Mouse (Mus musculus): Measurements from ENCODE around the gene Papolb. TPM values are rescaled to one million over a fixed set of nuclear protein-coding genes. Genes with fewer than 3 reads are reported as not detected.

Papolb gene
- total and polyA plus RNA-seq, 2 experiments from 2014 or later = 0.14 to 0.66 TPM

DNA sequence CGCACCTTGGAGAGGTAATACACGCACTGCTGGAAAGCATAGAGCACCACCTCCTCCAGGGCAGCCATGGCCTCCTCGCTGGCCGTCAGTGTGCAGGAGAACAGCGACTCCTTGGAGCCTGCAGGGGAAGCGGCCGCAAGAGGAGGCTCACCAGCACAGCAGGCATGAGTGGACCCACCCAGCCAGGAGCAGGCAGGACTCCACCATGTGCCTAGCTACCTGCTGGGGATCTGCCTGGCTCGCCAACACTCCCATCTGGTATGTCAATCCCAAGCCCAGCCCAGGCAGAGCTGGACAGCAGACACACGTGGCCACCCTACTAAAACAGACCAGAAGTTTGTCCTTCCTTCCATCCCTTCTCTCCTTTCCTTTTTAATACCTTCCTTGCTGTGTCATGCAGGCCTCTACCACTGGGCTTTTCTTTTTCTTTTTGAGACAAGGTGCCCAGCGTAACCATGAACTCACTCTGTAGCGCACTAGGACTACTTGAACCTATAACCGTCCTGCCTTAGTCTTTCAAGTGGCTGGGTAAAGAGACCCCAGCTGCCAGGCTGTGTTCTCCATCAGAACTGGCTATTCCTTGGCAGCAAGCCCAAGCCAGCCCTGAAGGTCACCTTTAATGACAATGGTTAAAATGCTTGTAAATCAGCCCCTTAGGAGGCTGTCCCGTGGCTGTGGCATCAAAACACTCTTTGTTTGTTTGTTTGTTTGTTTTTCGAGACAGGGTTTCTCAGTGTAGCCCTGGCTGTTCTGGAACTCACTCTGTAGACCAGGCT is 34.4 kb downstream of the Papolb start:
- DNase-seq (ENCODE audit: low spot score) = peak; percentile 40
- Histone ChIP-seq H3K4me3 (ENCODE audit: low read depth, low read length) (no peak overlapping the region), H3K36me3 (ENCODE audit: insufficient read depth, low read length) (peaks cover 24% of the 10 kb centered on the region; the same call in 1 of the 2 replicates), H3K27me3 (ENCODE audit: insufficient read depth, low read length) (no peaks in the 10 kb centered on the region), H3K9ac (replicated peaks; ENCODE audit: low read length, poor library complexity, severe bottlenecking) (no peak overlapping the region), H3K4me2 (ENCODE audit: low read depth, low read length, poor library complexity, severe bottlenecking) (no peak overlapping the region), H3K9me3 (ENCODE audit: low read length) (no peaks in the 10 kb centered on the region), H3K27ac (ENCODE audit: low read depth, low read length) (no peak overlapping the region), H3K4me1 (ENCODE audit: insufficient read depth, low read length) (no peaks in the 10 kb centered on the region)
- no peak for ATAC-seq (ENCODE audit: low FRiP score)
- WGBS = 63% methylated on average over 14 of the region's 14 CpGs
- TF ChIP-seq CTCF (IDR thresholded peaks at IDR 0.05) = no peak

DNA sequence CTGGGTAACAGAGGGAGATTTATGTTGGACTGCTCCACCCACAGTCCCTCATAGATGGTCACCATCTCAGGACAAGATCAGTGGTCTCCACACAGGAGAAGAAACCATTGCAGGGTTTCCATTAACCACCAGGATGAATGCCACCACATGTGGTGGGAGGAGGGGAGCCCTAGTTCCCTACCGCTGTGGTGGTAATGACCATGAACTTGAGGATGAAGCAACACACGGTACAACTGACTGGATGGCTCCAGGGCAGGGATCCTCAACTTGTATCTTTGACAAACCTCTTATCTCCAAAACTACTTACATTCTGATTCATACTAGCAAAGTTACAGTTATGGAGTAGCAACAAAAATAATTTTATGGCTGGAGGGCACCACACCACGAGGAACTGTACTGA is 36.6 kb downstream of the Papolb start:
- Histone ChIP-seq H3K4me1 (ENCODE audit: insufficient read depth, low read length) (no peaks in the 10 kb centered on the region), H3K9ac (replicated peaks; ENCODE audit: low read length, poor library complexity, severe bottlenecking) (no peak overlapping the region), H3K27ac (ENCODE audit: low read depth, low read length) (no peak overlapping the region), H3K4me2 (ENCODE audit: low read depth, low read length, poor library complexity, severe bottlenecking) (no peak overlapping the region), H3K9me3 (ENCODE audit: low read length) (no peaks in the 10 kb centered on the region), H3K36me3 (ENCODE audit: insufficient read depth, low read length) (peaks cover 24% of the 10 kb centered on the region; the same call in 1 of the 2 replicates), H3K27me3 (ENCODE audit: insufficient read depth, low read length) (no peaks in the 10 kb centered on the region), H3K4me3 (ENCODE audit: low read depth, low read length) (no peak overlapping the region)
- DNase-seq (ENCODE audit: low spot score) (no peak), ATAC-seq (ENCODE audit: low FRiP score) (no peak)
- TF ChIP-seq CTCF (IDR thresholded peaks at IDR 0.05) = no peak
- WGBS = 78% methylated on average over 3 of the region's 3 CpGs

DNA sequence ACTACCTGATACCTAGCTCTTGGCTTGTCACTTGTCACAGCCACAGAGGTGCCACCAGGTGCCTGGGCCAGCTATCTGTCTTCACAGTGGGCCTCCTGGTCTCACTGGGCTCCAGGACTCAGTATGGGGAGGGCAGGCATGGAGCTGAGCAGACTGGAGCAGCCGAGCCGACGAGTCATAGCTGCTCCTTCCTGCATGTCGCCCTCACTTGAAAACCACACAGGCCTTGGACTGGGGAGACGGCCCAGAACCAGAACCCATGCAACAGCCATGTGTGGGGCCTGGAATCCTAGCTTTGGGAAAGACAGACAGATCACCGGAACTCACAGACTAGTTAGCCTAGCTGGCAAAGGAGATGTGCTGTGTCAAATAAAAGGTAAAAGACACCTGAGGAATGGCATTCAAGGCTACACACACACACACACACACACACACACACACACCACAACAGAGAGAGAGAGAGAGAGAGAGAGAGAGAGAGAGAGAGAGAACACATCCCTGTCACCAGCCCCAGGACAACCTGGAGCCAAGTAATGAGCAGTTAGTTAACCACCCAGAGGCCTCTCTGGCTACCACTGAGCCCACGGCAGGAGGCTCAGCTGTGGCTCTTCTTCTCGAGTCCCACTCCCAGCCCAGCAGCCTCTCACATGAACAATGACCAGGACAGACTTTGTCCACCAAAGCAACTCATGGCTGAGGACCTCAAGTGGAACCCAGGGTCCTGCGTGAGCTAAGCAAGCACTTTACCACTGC is 39.7 kb downstream of the Papolb start:
- no peak overlapping the region for H3K9ac ChIP-seq (replicated peaks; ENCODE audit: low read length, poor library complexity, severe bottlenecking)
- 75% methylated on average over 9 of the region's 9 CpGs for WGBS

DNA sequence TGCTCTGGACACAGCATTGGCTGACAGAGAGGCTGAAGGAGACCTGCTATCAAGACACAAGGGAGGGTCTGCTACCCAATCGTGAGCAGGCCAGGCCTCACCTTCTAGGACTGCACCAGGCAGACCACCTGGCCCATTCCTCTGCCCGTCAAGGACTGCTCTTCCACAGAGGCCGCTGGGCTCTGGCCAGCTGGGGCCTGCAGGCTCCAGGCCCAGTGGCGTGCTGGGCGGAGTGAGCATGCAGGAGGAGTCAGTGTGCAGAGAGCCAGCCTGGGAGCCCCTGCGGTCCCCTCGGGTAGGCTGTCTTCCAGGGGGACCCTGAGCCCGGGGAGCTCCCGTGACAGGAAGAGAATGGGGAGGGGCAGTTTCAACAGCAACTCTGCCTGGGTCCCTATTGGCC is 43.2 kb downstream of the Papolb start:
- Histone ChIP-seq H3K4me2 (ENCODE audit: low read depth, low read length, poor library complexity, severe bottlenecking) (no peak overlapping the region), H3K4me1 (ENCODE audit: insufficient read depth, low read length) (no peaks in the 10 kb centered on the region), H3K9me3 (ENCODE audit: low read length) (no peaks in the 10 kb centered on the region), H3K4me3 (ENCODE audit: low read depth, low read length) (no peak overlapping the region), H3K27ac (ENCODE audit: low read depth, low read length) (no peak overlapping the region), H3K36me3 (ENCODE audit: insufficient read depth, low read length) (peaks cover 36% of the 10 kb centered on the region), H3K9ac (replicated peaks; ENCODE audit: low read length, poor library complexity, severe bottlenecking) (0 out of 2 replicates have a peak overlapping the region, but pooled peaks have one; percentile 13), H3K27me3 (ENCODE audit: insufficient read depth, low read length) (no peaks in the 10 kb centered on the region)
- WGBS = 70% methylated on average over 9 of the region's 9 CpGs
- DNase-seq (ENCODE audit: low spot score) (no peak), ATAC-seq (ENCODE audit: low FRiP score) (no peak)
- TF ChIP-seq CTCF (IDR thresholded peaks at IDR 0.05) = no peak

More for the DNA sequence above, 39.7 kb downstream of the Papolb start:
- no peaks in the 10 kb centered on the region for H3K4me1 ChIP-seq (ENCODE audit: insufficient read depth, low read length)
- no peak for DNase-seq (ENCODE audit: low spot score)
- H3K9me3 ChIP-seq (ENCODE audit: low read length) = no peaks in the 10 kb centered on the region
- H3K27ac ChIP-seq (ENCODE audit: low read depth, low read length) = no peak overlapping the region
- ATAC-seq (ENCODE audit: low FRiP score) = no peak
- H3K4me3 ChIP-seq (ENCODE audit: low read depth, low read length) = no peak overlapping the region
- no peak overlapping the region for H3K4me2 ChIP-seq (ENCODE audit: low read depth, low read length, poor library complexity, severe bottlenecking)
- peaks cover 41% of the 10 kb centered on the region for H3K36me3 ChIP-seq (ENCODE audit: insufficient read depth, low read length)
- TF ChIP-seq CTCF (IDR thresholded peaks at IDR 0.05) = no peak
- no peaks in the 10 kb centered on the region for H3K27me3 ChIP-seq (ENCODE audit: insufficient read depth, low read length)

DNA sequence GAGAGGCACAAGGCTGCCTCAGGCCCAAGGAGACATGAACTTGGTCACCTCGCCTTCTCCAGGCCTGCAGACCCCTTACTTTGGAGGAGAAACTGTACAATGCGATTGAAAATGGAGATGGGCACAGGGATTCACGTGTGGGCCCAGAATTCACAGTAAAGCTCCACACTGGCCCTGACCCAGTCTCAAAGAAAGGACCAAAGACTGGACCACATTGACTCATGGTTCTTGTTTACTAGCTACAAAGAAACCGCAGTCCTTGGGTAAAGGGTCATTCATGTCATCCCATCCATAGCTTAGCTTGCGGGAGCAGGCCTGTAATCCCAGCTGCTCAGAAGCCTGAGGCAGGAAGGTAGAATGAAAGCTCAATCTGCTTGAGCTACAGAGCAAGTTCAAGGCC is 46.3 kb downstream of the Papolb start:
- H3K27me3 ChIP-seq (ENCODE audit: insufficient read depth, low read length) = no peaks in the 10 kb centered on the region
- H3K4me3 ChIP-seq (ENCODE audit: low read depth, low read length) = no peak overlapping the region
- peaks cover 32% of the 10 kb centered on the region for H3K36me3 ChIP-seq (ENCODE audit: insufficient read depth, low read length)
- TF ChIP-seq CTCF (IDR thresholded peaks at IDR 0.05) = no peak
- H3K4me1 ChIP-seq (ENCODE audit: insufficient read depth, low read length) = 0 out of 2 replicates have a peak, but pooled peaks cover 2% of the 10 kb centered on the region
- no peaks in the 10 kb centered on the region for H3K9me3 ChIP-seq (ENCODE audit: low read length)
- DNase-seq (ENCODE audit: low spot score) (no peak), ATAC-seq (ENCODE audit: low FRiP score) (no peak)
- H3K27ac ChIP-seq (ENCODE audit: low read depth, low read length) = no peak overlapping the region
- H3K9ac ChIP-seq (replicated peaks; ENCODE audit: low read length, poor library complexity, severe bottlenecking) = no peak overlapping the region
- 92% methylated on average over 5 of the region's 5 CpGs for WGBS
- H3K4me2 ChIP-seq (ENCODE audit: low read depth, low read length, poor library complexity, severe bottlenecking) = no peak overlapping the region

DNA sequence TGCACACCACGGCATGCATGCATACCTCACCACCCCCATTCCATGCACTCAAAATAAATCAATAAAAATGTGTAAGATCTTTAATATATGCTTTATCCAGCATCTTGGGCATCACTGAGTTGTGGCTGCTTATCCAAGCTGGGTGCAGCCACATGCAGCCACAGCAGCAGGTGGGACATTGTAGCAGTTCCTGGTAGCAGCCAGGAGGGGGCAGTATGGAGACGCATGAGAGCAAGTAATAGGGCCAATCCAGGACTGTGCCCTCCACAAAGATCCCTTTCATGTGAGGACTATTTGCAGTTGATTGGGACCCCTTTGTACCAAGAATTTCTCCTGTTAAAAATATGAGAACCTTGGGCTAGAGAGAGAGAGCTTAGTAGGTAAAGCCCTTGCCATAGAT is 47.4 kb downstream of the Papolb start:
- 68% methylated on average over 2 of the region's 2 CpGs for WGBS

More for the DNA sequence above, 47.4 kb downstream of the Papolb start:
- Histone ChIP-seq H3K27me3 (ENCODE audit: insufficient read depth, low read length) (no peaks in the 10 kb centered on the region), H3K4me1 (ENCODE audit: insufficient read depth, low read length) (0 out of 2 replicates have a peak, but pooled peaks cover 2% of the 10 kb centered on the region), H3K36me3 (ENCODE audit: insufficient read depth, low read length) (peaks cover 24% of the 10 kb centered on the region), H3K4me2 (ENCODE audit: low read depth, low read length, poor library complexity, severe bottlenecking) (no peak overlapping the region), H3K9me3 (ENCODE audit: low read length) (no peaks in the 10 kb centered on the region), H3K9ac (replicated peaks; ENCODE audit: low read length, poor library complexity, severe bottlenecking) (no peak overlapping the region), H3K27ac (ENCODE audit: low read depth, low read length) (no peak overlapping the region), H3K4me3 (ENCODE audit: low read depth, low read length) (no peak overlapping the region)
- ATAC-seq (ENCODE audit: low FRiP score) (no peak), DNase-seq (ENCODE audit: low spot score) (no peak)
- peak; percentile 53 for TF ChIP-seq CTCF (IDR thresholded peaks at IDR 0.05)
